Mouse (Mus musculus) liver, embryonic 14 days (tissue): ENCODE measurements around the gene Dffa. TPM values are rescaled to one million over a fixed set of nuclear protein-coding genes. Genes with fewer than 3 reads are reported as not detected.

Experiments used
- polyA plus RNA-seq: library from polyadenylated mRNA; depleted of rRNA; stranded (reverse); fragments of >200 nt; gene quantifications from 2 replicates; pipeline ENCODE4 v1.2.3, GENCODE M21; 2012; rRNA removed

The Dffa gene
- 11.5 and 13.4 TPM in 2 replicates for polyA plus RNA-seq

DNA sequence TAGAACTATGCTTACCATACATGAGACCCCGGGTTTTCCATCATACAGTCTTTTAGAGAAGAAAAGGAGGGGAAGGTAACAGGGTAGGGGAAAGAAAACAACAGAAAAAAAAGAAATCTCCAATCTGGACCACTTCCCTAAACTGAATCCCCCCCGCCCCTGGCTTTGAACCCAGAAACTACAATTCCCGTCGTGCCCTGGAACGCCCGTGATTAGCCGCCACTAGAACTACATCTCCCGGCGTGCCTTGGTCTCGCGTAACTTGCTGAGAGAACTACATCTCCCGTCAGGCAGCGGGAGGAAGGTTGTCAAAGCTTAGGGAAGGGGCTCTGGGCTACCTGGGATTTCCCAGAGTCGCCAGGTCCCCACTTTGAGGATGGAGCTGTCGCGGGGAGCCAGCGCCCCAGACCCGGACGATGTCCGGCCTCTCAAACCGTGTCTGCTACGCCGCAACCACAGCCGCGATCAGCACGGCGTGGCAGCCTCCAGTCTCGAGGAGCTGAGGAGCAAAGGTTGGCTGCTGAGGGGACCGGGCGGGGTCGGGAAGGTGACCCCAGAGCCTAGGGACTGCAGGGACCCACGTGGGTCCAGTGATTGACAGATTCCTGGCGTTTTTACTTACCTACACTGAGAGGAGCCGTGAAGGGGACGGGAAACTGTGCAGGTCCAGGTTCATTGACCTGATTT lies at the start of gene Dffa:
Dffa (plus strand) TSS at position 272 of the 687 bp plus-strand sequence.

GRCm38 (mm10) chr4:149099369-149100017 lies 4.5 kb upstream of the Dffa start, which contains the start of gene Pex14:
Pex14 (minus strand) TSS chr4:149099876.

DNA sequence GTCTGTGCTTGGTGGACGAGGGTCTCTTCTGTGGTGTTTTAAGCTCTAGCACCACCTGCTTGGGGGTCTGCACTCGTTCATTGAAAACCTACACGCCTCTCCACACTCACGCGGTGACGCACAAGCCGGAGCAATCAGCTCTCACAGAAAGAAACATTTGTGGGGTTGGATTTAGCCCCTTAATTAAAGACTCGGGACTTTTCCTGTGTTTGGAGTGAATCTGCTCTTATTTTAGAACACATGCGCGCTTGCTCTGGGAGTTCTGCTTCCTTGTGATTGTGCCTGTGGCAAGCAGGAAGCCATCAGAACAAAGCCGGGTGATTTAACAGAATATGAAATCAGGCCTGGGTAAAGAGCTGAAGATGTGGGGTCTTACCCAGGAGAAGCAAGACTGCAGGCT lies 22.7 kb downstream of the Dffa start, which contains the start of gene Cort:
Cort (minus strand) TSS at position 101 of the 400 bp plus-strand sequence.

GRCm38 (mm10) chr4:149136982-149137770 lies 33.2 kb downstream of the Dffa start, which contains the start of gene Cenps:
Cenps (minus strand) TSS chr4:149137629.

DNA sequence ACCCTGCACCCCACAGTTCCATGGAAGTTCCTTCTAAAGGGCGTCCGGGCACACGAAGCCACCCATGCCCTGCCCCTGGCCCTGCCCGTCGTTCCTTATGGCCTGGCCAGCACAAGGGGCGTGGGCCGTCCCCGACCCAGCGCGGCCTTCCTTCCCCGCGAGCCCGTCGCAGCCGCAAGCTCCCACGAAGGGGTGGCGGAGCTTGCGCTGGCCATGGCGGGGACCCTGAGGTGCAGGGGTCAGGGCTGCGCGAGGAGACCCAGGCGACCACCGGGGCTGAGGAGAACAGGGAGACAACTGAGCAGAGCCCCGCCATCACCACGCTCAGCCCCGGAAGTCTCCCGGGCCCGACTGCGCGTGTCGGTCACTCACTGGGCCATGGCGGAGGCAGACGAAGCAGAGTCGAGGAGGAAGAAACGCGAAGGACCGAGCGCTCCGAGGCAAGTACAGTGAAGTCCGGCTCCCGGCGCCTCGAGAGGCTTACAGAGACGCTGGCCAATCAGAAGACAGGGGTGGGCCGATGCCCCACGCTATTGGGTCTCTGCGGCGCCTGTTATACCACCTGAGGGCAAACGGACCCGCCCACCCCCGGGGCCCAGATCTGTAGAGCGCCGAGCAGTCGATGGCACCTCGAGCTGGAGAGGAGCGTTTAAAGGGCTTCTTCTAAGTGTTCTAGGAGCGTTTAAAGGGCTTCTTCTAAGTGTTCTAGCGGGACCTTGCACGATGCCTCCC lies 62.4 kb downstream of the Dffa start, which contains the start of gene Pgd:
Pgd (minus strand) TSS at position 557 of the 732 bp plus-strand sequence.

Other genes starting within 250 kb of the Dffa start
- 12.0 and 13.4 TPM in 2 replicates for gene Pex14, start 4.3 kb upstream of the Dffa start, polyA plus RNA-seq
- gene Cort, start 22.6 kb downstream of the Dffa start, polyA plus RNA-seq, result 0.06 TPM in 1 of 2 replicates, not detected in the other
- 13.3 and 13.7 TPM in 2 replicates for gene Cenps, start 33.5 kb downstream of the Dffa start, polyA plus RNA-seq
- 40.4 and 50.5 TPM in 2 replicates for gene Pgd, start 62.6 kb downstream of the Dffa start, polyA plus RNA-seq
- gene Kif1b, start 203.5 kb downstream of the Dffa start, polyA plus RNA-seq, result 3.9 and 4.1 TPM in 2 replicates